Mouse (Mus musculus) forebrain, embryonic 14.5 days (tissue): ENCODE measurements at regions not wholly inside any gene's neighbourhood (a gene's known extent, or its start where the extent isn't known, plus 50 kb on each side); places are given as distances from the start of the nearest gene placed in this dataset.

ENCODE experiments used
- ATAC-seq: fragments of 200-750 bp; cut with Nextera tagmentation; 2 replicates; pipeline ENCODE4 v1.8.0; 2017; ENCODE audit warnings: mild to moderate bottlenecking, moderate library complexity
- DNase-seq: peaks from one replicate; pipeline ENCODE4 v3.0.0-alpha.2; 2015; ENCODE audit warnings: low spot score
- H3K27ac ChIP-seq: fragments of 300-500 bp; sonication (generic); 2 replicates; pipeline ENCODE4 v1.5.1; 2014; ENCODE audit warnings: low read depth, mild to moderate bottlenecking, control low read depth, low read length, moderate library complexity
- H3K27me3 ChIP-seq: fragments of 300-500 bp; sonication (generic); replicated peaks from 2 replicates; pipeline ENCODE4 v1.6.1; 2014; ENCODE audit warnings: low read length, control low read depth, mixed read lengths; ENCODE audit not compliant: control insufficient read depth, insufficient read depth
- H3K36me3 ChIP-seq: fragments of 300-500 bp; sonication (generic); 2 replicates; pipeline ENCODE4 v1.6.1; 2014; ENCODE audit warnings: low read length, control low read depth; ENCODE audit not compliant: control insufficient read depth, insufficient read depth
- H3K4me1 ChIP-seq: fragments of 300-500 bp; sonication (generic); 2 replicates; pipeline ENCODE4 v1.6.1; 2014; ENCODE audit warnings: antibody characterized with exemption, low read length, control low read depth; ENCODE audit not compliant: control insufficient read depth, insufficient read depth
- H3K4me2 ChIP-seq: fragments of 300-500 bp; sonication (generic); 2 replicates; pipeline ENCODE4 v1.6.1; 2014; ENCODE audit warnings: mild to moderate bottlenecking, control low read depth, low read length
- H3K4me3 ChIP-seq: fragments of 300-500 bp; sonication (generic); 2 replicates; pipeline ENCODE4 v1.5.1; 2014; ENCODE audit warnings: low read depth, low read length, control low read depth
- H3K9ac ChIP-seq: fragments of 300-500 bp; sonication (generic); 2 replicates; pipeline ENCODE4 v1.6.1; 2014; ENCODE audit warnings: mild to moderate bottlenecking, low read length, control low read depth, moderate library complexity
- H3K9me3 ChIP-seq: fragments of 300-500 bp; sonication (generic); replicated peaks from 2 replicates; pipeline ENCODE4 v1.6.1; 2016; ENCODE audit warnings: low read length, control low read depth, mixed read lengths; ENCODE audit not compliant: control insufficient read depth
- WGBS: fragments of 180-500 bp; shearing (Covaris S2); extraction: QIAGEN DNeasy Blood & Tissue Kit; methylation state at CpG from one replicate; pipeline ENCODE4 v1.1.7; 2014; 5-methylcytosine and 5-hydroxymethylcytosine counted together

DNA sequence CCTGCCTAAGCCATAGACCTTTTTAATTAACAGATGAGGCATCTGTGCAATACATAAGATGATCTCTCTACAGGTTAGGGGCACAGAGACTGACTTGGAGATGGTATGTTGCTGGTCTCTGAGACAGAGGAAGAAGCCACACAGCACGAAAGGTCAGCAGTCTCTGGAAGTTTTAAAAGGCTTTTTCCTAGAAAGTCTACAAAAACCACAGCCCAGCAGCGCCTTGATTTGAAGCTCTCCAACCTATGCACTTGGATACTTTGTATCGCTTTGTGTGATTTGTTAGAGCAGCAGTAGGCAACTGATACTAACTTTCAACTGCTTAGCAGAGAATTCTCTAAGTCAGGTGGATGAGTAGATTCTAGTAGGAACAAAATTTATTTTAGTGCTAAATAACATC is 132.3 kb upstream of the Tab2 start:
- Histone ChIP-seq H3K36me3 (no peaks in the 10 kb centered on the region), H3K9me3 (no peaks in the 10 kb centered on the region), H3K27ac (no peak overlapping the region), H3K4me2 (no peak overlapping the region), H3K27me3 (no peaks in the 10 kb centered on the region), H3K4me3 (no peak overlapping the region), H3K4me1 (0 out of 2 replicates have a peak, but pooled peaks cover 4% of the 10 kb centered on the region), H3K9ac (no peak overlapping the region)
- WGBS = 97% methylated on average over 3 of the region's 3 CpGs
- ATAC-seq = no peak
- DNase-seq = no peak

DNA sequence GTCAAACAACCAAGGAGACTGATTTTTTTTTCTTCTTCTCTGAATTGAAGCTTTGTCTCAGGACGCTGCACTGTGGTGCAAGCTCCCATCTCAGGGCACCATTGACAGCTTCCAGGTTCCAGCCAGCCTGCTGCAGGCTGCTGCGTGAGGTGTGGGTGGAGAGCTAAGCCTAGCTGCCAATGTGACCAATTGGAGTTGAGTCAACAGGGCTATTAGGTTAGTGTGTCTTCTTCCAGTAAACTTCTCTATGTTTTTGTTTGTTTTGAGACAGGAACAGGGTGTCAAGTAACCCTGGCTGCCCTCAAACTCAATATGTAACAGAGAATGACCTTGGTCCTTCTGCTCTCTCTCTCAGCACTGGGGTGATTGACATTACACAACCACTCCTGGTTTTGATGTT is 131.1 kb upstream of the Tab2 start:
- no peak overlapping the region for H3K4me3 ChIP-seq
- DNase-seq = no peak
- H3K27ac ChIP-seq = no peak overlapping the region
- 0 out of 2 replicates have a peak, but pooled peaks cover 4% of the 10 kb centered on the region for H3K4me1 ChIP-seq
- H3K9ac ChIP-seq = no peak overlapping the region
- H3K4me2 ChIP-seq = no peak overlapping the region
- no peaks in the 10 kb centered on the region for H3K9me3 ChIP-seq
- ATAC-seq = no peak
- 63% methylated on average over 2 of the region's 2 CpGs for WGBS
- no peaks in the 10 kb centered on the region for H3K27me3 ChIP-seq
- H3K36me3 ChIP-seq = no peaks in the 10 kb centered on the region

DNA sequence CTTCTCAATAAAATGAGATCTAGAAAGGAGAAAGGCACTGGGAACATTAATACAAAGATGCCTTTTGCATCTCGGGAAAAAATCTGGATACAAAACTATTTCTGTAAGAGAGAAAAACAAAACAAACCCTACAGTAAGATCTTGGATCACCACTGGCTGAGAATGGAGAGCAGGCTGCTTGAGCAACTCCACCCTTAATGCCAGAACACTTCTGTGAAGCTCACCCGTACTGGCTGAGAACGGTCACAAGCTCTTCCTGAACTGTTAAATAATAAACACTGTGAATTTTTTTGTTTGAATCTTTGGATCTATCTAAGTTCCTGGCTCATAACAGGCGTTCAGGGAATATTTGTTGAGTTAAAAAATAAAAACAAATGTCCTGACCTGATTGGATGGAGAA is 130.4 kb upstream of the Tab2 start:
- ATAC-seq = no peak
- no peak for DNase-seq
- 0 out of 2 replicates have a peak, but pooled peaks cover 4% of the 10 kb centered on the region for H3K4me1 ChIP-seq

DNA sequence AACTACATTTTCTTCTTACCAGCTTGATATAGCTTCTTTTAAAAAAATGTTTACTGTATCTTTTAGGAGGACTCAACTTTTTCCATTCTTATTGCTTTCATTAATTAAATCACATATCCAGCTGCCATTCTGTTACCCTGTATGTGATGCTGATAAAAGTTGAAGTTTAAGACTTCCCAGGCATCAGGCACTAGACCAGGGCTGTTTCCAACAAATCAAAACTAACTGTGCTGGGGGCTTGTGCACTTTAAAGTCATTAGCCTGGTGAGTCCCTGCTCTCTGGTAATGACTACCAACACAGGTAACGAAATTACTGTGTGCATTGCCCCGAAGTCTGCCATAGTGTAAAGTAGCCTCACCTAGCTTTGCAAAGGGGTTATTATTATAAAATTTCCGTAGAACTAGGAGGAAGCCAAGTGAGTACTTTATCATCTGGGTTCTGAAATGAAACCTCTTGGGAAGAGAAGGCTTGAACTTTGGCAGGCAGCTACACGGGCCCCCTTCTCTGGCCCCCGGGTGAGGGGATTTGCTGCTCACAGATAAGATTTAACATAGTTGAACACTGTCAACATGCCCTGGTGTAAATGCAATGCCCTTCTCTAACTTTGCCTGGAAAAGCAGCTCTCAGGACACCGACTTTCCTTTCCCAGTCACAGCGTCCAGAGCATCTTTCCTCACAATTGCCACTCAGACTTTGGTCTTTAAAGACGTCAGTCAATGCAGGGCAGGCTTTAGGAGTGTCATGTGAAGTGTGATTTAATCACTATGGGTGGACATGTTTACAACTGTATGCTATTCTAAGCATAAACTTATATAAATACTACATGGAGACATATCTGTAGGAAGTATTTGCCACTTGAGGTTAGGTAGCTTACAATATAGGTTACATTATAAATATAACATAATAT is 122.1 kb upstream of the Tab2 start:
- Histone ChIP-seq H3K4me2 (no peak overlapping the region), H3K9ac (no peak overlapping the region), H3K27me3 (no peaks in the 10 kb centered on the region), H3K27ac (no peak overlapping the region), H3K9me3 (no peaks in the 10 kb centered on the region), H3K36me3 (no peaks in the 10 kb centered on the region), H3K4me1 (no peaks in the 10 kb centered on the region), H3K4me3 (no peak overlapping the region)
- WGBS = 81% methylated on average over 8 of the region's 8 CpGs
- DNase-seq (no peak), ATAC-seq (no peak)

More for the DNA sequence above, 130.4 kb upstream of the Tab2 start:
- 91% methylated on average over 4 of the region's 4 CpGs for WGBS
- no peak overlapping the region for H3K27ac ChIP-seq
- H3K9me3 ChIP-seq = no peaks in the 10 kb centered on the region
- no peaks in the 10 kb centered on the region for H3K36me3 ChIP-seq
- no peak overlapping the region for H3K4me3 ChIP-seq
- H3K27me3 ChIP-seq = no peaks in the 10 kb centered on the region
- no peak overlapping the region for H3K9ac ChIP-seq
- no peak overlapping the region for H3K4me2 ChIP-seq

DNA sequence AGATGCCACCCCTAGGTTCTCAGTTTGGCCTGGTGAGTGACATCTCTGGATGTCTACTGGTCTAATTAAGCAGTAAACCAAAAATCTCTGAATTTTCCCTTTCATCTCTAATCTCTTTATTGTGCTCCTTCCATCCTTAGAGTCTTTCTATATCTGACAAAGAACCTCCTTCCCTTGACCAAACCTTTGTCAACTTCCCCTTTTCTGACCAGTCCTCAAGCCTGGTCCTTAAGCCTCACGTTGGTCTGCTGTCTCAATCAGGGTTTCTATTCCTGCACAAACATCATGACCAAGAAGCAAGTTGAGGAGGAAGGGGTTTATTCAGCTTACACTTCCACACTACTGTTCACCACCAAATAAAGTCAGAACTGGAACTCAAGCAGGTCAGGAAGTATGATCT is 116.4 kb upstream of the Tab2 start:
- H3K4me2 ChIP-seq = no peak overlapping the region

DNA sequence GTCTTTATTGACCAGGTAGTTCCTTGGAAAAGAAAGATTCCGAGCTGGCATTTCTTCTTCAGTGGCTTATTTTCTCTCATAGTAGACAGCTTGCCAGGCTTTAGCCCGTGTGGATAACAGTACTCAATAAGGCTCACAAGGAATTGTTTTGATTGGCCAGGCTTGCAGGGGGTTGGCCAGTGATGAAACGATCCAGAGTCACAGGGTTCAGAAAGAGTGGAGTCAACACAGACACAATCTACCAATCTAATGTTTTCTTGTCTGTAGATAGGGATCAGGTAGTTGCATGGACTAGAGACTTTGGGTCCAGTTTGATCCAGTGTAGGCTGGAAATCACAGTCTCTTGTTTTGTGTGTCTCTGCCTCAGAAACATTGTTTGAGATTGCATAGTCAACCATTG is 115.8 kb upstream of the Tab2 start:
- Histone ChIP-seq H3K4me3 (no peak overlapping the region), H3K4me1 (no peaks in the 10 kb centered on the region), H3K27me3 (no peaks in the 10 kb centered on the region), H3K4me2 (no peak overlapping the region), H3K9me3 (no peaks in the 10 kb centered on the region), H3K9ac (no peak overlapping the region), H3K36me3 (no peaks in the 10 kb centered on the region), H3K27ac (no peak overlapping the region)
- no peak for DNase-seq
- no peak for ATAC-seq
- 76% methylated on average over 3 of the region's 3 CpGs for WGBS

More for the DNA sequence above, 116.4 kb upstream of the Tab2 start:
- no peaks in the 10 kb centered on the region for H3K27me3 ChIP-seq
- WGBS = 63% methylated on average over 1 of the region's 1 CpGs
- no peak overlapping the region for H3K4me3 ChIP-seq
- no peak overlapping the region for H3K27ac ChIP-seq
- no peak overlapping the region for H3K9ac ChIP-seq
- ATAC-seq = no peak
- no peak for DNase-seq
- H3K36me3 ChIP-seq = no peaks in the 10 kb centered on the region
- H3K4me1 ChIP-seq = no peaks in the 10 kb centered on the region
- H3K9me3 ChIP-seq = no peaks in the 10 kb centered on the region

DNA sequence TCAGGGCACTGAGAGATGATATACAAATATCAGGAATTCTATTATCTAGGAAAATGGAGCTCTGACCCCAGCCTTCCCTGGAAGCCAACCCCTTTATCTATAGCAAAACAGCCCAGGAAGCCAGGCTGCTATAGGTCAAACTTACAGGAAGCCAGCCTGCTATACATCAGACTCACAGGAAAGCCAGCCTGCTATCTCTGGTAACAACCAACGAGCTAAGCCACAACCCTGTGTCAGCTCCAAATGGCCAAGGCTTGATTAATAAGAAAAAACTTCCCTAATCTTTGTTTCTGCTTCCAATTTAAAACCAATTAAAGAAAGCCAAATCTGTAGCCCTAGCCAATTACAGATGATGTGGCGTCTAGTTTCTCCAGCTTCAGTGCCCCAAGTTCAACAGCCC is 114.4 kb upstream of the Tab2 start:
- WGBS = 49% methylated on average over 2 of the region's 2 CpGs
- H3K27ac ChIP-seq = no peak overlapping the region
- H3K9me3 ChIP-seq = no peaks in the 10 kb centered on the region
- H3K27me3 ChIP-seq = no peaks in the 10 kb centered on the region
- H3K9ac ChIP-seq = no peak overlapping the region
- DNase-seq (no peak), ATAC-seq (no peak)
- no peaks in the 10 kb centered on the region for H3K4me1 ChIP-seq
- no peak overlapping the region for H3K4me3 ChIP-seq
- H3K36me3 ChIP-seq = no peaks in the 10 kb centered on the region
- no peak overlapping the region for H3K4me2 ChIP-seq

DNA sequence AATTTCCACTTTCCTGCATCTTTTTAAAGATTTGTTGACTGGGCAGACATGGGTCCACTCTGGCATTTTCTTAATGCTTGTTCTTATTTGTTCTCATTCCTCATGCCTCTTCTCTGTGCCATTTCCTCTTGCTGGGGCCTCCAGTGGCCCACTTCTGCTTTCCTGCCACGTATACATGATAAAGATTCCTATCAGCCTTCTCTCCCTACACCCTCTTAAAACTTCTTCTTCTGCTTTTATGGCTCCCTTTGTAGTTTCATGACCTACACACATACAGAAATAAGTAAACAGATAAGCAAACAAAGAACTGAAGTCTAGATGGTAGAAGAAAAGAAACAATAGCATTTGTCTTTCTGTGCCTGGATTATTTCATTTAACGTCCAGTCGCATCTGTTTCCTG is 110.9 kb upstream of the Tab2 start:
- Histone ChIP-seq H3K4me3 (no peak overlapping the region), H3K36me3 (no peaks in the 10 kb centered on the region), H3K27ac (no peak overlapping the region), H3K9me3 (no peaks in the 10 kb centered on the region), H3K27me3 (no peaks in the 10 kb centered on the region), H3K4me1 (no peaks in the 10 kb centered on the region), H3K4me2 (no peak overlapping the region), H3K9ac (no peak overlapping the region)
- WGBS = 81% methylated on average over 3 of the region's 3 CpGs
- DNase-seq = no peak
- ATAC-seq = no peak

DNA sequence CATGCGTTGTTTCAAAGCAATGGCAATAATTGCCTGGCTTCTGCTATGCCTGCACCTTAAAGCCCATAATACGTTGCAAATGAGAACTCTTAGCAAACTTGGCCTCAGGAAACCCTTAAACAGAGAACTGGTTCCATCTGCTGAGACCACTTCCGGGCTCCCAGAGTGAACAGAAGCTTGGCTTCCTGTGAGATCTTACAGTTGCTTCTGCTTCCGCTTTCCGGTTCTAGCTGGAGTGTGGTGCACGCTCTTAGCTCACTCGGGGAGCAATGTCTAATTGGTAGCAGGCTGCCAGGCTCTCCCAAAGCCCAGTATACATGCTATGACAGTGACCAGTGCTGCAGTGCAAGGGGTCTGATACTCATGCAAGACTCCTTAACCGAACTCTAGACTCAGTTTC is 109.7 kb upstream of the Tab2 start:
- Histone ChIP-seq H3K27ac (no peak overlapping the region), H3K9me3 (no peaks in the 10 kb centered on the region), H3K27me3 (no peaks in the 10 kb centered on the region), H3K9ac (no peak overlapping the region), H3K4me2 (no peak overlapping the region), H3K4me1 (no peaks in the 10 kb centered on the region), H3K36me3 (no peaks in the 10 kb centered on the region), H3K4me3 (no peak overlapping the region)
- DNase-seq = no peak
- WGBS = 89% methylated on average over 8 of the region's 8 CpGs
- ATAC-seq = no peak
